Mouse (Mus musculus): ENCODE measurements at regions not wholly inside any gene's neighbourhood (a gene's known extent, or its start where the extent isn't known, plus 50 kb on each side); places are given as distances from the start of the nearest gene placed in this dataset.

DNA sequence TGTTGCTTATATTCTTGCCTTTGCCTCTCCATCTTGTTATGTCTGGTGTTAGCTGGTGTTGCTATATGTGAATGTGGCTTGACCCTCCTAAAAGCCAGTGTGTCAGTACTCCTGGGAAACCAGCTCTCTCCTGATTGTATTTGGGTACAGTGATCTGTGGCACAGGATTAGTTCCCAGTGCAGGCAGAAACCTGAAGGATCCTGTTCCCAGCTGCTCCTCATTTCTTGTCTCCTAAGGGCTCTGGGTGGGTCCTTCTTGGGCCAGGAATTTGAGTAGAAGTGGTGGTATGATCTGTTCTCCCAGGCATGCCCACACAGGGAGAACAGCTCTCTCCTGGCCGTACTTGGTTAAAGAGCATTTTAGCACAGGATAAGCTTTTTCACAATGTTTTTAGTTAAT is 286.2 kb upstream of the Cypt12 start:
- no peak for DNase-seq (ENCODE audit: low read depth, low spot score)

DNA sequence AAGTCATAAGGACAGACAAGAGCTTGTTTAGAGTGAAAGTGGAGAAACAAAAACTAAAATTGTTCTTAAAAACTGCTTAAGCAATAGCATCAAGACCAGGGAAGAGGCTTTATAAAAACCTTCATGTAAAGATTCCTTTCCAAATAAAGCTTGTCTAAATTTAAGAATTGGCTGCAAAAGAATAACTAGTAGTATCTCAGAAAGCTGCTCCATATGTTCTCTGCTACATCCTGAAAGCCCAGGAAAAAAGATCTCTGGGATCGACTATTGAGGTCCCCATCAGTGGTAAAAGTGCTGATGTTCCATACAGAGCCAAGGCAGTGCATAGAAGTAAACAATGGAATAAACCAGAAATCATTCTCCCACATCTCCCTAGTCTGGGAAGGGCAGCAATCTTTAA is 281.2 kb upstream of the Cypt12 start:
- DNase-seq (ENCODE audit: low read depth, low spot score): no peak

DNA sequence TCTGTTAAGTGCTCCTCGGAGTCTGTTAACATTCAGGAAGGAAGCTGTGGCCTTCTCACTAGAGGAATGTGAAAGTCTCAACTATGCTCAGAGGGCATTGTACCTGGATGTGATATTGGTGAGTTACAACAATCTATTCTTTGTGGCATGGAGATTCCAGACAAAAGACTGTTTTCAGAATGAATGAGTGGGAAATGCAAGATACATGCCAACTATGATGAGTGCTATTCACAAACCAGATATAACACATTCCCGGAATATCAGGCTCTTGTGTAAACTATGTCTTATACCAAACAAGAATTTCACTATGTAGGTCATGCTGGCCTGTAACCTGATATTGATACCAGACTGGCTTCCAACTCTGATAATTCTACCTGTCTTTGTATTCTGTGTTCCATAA is 279.4 kb upstream of the Cypt12 start:
- no peak for DNase-seq (ENCODE audit: low read depth, low spot score)
